Mouse (Mus musculus) liver, embryonic 12.5 days (tissue): ENCODE results near the gene Slc7a10. TPM values are rescaled to one million over a fixed set of nuclear protein-coding genes. Genes with fewer than 3 reads are reported as not detected.

Source experiments
- ATAC-seq: fragments of 200-750 bp; cut with Nextera tagmentation; 2 replicates; pipeline ENCODE4 v1.8.0; 2017; ENCODE audit warnings: moderate number of reproducible peaks, mild to moderate bottlenecking, moderate library complexity
- H3K27ac ChIP-seq: fragments of 300-500 bp; sonication (generic); 2 replicates; pipeline ENCODE4 v1.5.1; 2016; ENCODE audit warnings: mild to moderate bottlenecking
- H3K27me3 ChIP-seq: fragments of 300-500 bp; sonication (generic); replicated peaks from 2 replicates; pipeline ENCODE4 v1.6.1; 2016; ENCODE audit warnings: mild to moderate bottlenecking, moderate library complexity
- H3K36me3 ChIP-seq: fragments of 300-500 bp; sonication (generic); 2 replicates; pipeline ENCODE4 v1.6.1; 2016; ENCODE audit warnings: mild to moderate bottlenecking, moderate library complexity
- H3K4me1 ChIP-seq: fragments of 300-500 bp; sonication (generic); 2 replicates; pipeline ENCODE4 v1.6.1; 2016
- H3K4me2 ChIP-seq: fragments of 300-500 bp; sonication (generic); 2 replicates; pipeline ENCODE4 v1.6.1; 2016; ENCODE audit warnings: mild to moderate bottlenecking, moderate library complexity
- H3K4me3 ChIP-seq: fragments of 300-500 bp; sonication (generic); 2 replicates; pipeline ENCODE4 v1.5.1; 2016; ENCODE audit warnings: mild to moderate bottlenecking, moderate library complexity
- H3K9ac ChIP-seq: fragments of 300-500 bp; sonication (generic); 2 replicates; pipeline ENCODE4 v1.6.1; 2016; ENCODE audit warnings: mild to moderate bottlenecking, moderate library complexity
- H3K9me3 ChIP-seq: fragments of 300-500 bp; sonication (generic); replicated peaks from 2 replicates; pipeline ENCODE4 v1.6.1; 2016; ENCODE audit warnings: mild to moderate bottlenecking, moderate library complexity
- WGBS: fragments of 180-500 bp; shearing (Covaris S2); methylation state at CpG from one replicate; pipeline ENCODE4 v1.1.7; 2016; ENCODE audit not compliant: insufficient replicate concordance; 5-methylcytosine and 5-hydroxymethylcytosine counted together
- polyA plus RNA-seq: library from polyadenylated mRNA; unstranded; fragments of >200 nt; fragmentation: Nextera tagmentation; extraction: Ambion mirVana; gene quantifications from 2 replicates; pipeline ENCODE4 v1.2.1, GENCODE M21; 2016

The Slc7a10 gene
- polyA plus RNA-seq, 1 experiment from 2014 or later, result 1.4 TPM

DNA sequence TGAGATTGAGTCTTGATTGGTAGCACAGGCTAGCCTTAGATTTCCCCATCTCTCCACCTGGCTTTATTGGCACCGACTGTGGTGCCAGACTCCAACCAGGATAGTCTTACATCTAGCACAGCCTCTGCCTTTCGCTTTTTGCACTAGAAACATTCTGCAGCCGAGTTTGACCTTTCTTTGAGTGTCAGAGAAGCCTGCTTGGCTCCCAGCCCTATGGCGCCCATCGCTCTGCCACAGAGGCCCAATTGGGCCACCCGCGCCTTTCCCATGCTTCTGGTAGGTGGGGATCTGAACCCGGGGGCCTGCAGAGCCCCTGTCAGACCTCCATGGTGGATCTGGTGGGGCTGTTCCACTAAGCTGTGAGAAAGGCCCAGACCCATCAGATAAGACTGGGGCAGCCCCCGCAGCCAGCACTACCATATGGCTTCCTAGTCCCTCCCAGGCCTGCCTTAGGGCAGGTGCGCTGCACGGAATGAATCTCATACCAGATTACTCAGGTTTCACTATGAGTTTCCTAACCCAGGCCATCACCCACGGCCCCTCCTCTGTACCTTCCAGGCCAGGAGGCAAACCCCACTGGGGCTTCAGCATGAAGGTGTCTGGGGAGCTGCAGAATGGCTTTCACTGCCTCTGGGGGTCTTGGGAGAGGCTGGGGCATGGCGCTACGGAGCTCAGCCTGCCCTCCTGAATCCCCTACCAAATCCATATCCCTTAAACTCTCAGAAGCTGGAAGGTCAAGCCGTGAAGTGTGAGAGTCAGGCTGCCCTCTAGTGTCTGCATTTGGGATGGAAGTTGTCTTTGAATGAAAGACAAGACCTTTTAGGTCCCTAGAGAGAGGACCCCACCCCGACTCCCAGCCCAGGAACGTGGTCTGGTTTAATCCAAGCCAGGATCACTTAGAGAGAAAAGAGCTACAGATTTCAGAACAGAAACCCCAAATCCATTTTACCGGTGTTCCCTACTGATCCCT, 9.5 kb upstream of the Slc7a10 start:
- no peaks in the 10 kb centered on the region for H3K9me3 ChIP-seq
- peaks cover 12% of the 10 kb centered on the region; the same call in 1 of the 2 replicates for H3K27me3 ChIP-seq
- WGBS, result 36% methylated on average over 18 of the region's 18 CpGs
- H3K9ac ChIP-seq, result no peak overlapping the region
- H3K36me3 ChIP-seq, result no peaks in the 10 kb centered on the region
- H3K4me1 ChIP-seq, result peaks cover 14% of the 10 kb centered on the region
- no peak overlapping the region for H3K4me2 ChIP-seq
- H3K4me3 ChIP-seq, result no peak overlapping the region
- no peak for ATAC-seq
- no peak overlapping the region for H3K27ac ChIP-seq

DNA sequence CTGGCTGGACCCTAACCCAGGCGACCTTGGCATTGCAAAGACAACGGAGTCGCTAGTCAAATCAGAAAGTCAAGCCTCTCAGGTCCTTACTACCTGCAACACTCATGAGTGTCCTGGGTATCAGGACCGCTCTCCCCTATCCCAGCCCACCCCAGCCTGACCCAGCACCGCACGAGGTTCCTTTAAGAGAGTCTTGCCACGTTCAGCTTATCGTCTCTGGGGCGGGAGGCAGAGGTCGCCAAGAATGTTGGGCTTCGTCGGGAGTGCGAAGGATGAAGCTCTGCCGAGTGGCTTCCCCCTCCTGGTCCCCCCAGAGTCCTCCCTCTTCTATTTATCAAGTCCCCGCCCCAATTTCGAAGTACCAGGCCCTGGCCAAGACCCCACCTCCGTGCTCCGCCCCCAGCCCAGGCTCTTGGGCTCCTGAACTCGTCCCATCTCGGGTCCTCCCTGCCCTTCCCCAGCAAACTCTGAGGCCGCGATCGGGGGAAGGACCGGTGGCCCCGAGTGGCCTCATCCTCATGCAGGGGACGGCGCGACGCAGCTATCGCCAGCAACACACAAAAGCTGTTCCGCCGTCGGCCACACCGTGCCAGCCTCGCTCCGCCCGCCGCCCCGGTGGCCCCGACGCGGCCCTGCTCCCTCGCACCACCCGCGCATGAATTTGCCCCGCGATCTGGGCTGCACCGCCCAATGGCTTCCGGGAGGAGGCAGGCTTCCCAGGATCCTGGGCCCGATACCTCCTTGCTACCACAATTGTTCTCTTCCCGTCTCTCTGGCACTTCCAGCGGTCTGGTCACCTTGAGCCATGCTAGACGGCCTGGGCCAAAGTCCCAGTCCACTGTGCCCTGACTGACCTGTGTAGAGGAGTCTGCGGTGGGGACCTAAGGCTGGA, 1.1 kb upstream of the Slc7a10 start:
- H3K9me3 ChIP-seq, result peaks cover 7% of the 10 kb centered on the region; the same call in 1 of the 2 replicates
- 0 out of 2 replicates have a peak, but pooled peaks cover 6% of the 10 kb centered on the region for H3K4me1 ChIP-seq
- H3K4me2 ChIP-seq, result peak overlapping the region; percentile 54
- H3K4me3 ChIP-seq, result peak overlapping the region; percentile 28
- peaks cover 65% of the 10 kb centered on the region for H3K27me3 ChIP-seq
- no peak overlapping the region for H3K9ac ChIP-seq
- 4% methylated on average over 54 of the region's 54 CpGs for WGBS
- no peaks in the 10 kb centered on the region for H3K36me3 ChIP-seq
- no peak overlapping the region for H3K27ac ChIP-seq
- no peak for ATAC-seq

DNA sequence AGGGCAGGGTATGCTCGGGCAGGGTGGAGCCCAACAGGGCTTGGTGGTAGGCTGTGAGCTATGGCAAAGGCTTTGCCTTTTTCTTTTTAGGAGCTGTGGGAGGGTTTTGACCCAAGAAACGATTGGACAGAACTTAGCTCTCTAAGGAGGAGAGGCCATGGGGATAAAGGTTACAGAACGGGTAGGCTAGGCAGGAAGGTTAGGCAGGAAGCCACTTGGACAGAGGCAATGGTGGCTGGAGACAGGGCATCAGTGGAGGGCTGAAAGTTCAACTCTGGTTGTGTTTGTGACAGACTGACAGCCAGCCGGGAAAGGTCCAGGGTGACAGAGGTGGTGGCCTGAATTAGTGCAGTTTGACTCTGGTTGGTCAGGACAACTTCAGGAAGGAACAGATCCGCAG, 3.5 kb downstream of the Slc7a10 start:
- Histone ChIP-seq H3K9ac (no peak overlapping the region), H3K4me2 (no peak overlapping the region), H3K27me3 (peaks cover 61% of the 10 kb centered on the region), H3K4me3 (no peak overlapping the region), H3K36me3 (no peaks in the 10 kb centered on the region), H3K4me1 (0 out of 2 replicates have a peak, but pooled peaks cover 6% of the 10 kb centered on the region), H3K9me3 (no peaks in the 10 kb centered on the region), H3K27ac (no peak overlapping the region)
- WGBS, result 40% methylated on average over 5 of the region's 5 CpGs
- no peak for ATAC-seq

DNA sequence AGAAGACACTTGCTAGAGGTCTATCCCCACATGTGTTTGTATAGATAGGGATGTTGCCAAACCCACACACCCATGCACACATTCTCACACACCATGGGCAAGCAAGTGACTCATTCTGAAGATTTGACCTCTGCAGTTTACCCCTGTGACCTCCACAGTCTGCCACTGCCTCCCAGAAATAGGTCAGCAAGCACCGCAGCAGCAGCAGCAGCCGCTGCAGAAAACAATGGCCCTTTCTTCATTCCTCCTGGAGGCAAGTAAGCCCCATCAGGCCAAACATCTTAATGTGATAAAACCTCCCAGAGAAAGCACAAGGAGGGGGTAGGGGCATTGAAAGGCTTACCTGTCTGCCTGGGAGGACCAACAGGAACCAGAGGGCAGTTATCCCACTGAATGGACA, 5.1 kb downstream of the Slc7a10 start:
- WGBS, result 38% methylated on average over 2 of the region's 2 CpGs
- Histone ChIP-seq H3K9ac (no peak overlapping the region), H3K27me3 (peaks cover 45% of the 10 kb centered on the region), H3K27ac (no peak overlapping the region), H3K4me3 (no peak overlapping the region), H3K36me3 (no peaks in the 10 kb centered on the region), H3K4me2 (no peak overlapping the region), H3K9me3 (no peaks in the 10 kb centered on the region), H3K4me1 (0 out of 2 replicates have a peak, but pooled peaks cover 2% of the 10 kb centered on the region)
- no peak for ATAC-seq

DNA sequence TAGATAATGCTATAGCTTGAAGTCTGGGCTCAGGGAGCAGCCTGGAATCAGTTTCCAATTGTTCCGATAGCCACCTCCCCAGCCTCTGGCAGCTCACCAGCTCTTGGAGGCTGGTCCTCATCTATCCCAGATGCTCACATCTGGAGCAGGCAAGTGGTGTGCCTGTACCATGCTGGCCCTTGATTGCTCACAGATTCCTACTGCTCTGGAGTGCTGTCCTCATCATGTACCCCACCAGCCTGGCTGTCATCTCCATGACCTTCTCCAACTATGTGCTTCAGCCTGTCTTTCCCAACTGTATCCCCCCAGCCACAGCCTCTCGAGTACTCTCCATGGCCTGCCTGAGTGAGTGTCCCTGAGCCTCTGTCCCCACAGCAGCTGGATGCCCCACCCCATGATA, 10.8 kb downstream of the Slc7a10 start:
- peaks cover 6% of the 10 kb centered on the region; the same call in 1 of the 2 replicates for H3K27me3 ChIP-seq
- no peaks in the 10 kb centered on the region for H3K4me1 ChIP-seq
- H3K4me2 ChIP-seq, result no peak overlapping the region
- peaks cover 1% of the 10 kb centered on the region; the same call in 1 of the 2 replicates for H3K36me3 ChIP-seq
- 44% methylated on average over 2 of the region's 2 CpGs for WGBS
- ATAC-seq, result no peak
- H3K9ac ChIP-seq, result no peak overlapping the region
- no peak overlapping the region for H3K4me3 ChIP-seq
- H3K27ac ChIP-seq, result no peak overlapping the region
- no peaks in the 10 kb centered on the region for H3K9me3 ChIP-seq

DNA sequence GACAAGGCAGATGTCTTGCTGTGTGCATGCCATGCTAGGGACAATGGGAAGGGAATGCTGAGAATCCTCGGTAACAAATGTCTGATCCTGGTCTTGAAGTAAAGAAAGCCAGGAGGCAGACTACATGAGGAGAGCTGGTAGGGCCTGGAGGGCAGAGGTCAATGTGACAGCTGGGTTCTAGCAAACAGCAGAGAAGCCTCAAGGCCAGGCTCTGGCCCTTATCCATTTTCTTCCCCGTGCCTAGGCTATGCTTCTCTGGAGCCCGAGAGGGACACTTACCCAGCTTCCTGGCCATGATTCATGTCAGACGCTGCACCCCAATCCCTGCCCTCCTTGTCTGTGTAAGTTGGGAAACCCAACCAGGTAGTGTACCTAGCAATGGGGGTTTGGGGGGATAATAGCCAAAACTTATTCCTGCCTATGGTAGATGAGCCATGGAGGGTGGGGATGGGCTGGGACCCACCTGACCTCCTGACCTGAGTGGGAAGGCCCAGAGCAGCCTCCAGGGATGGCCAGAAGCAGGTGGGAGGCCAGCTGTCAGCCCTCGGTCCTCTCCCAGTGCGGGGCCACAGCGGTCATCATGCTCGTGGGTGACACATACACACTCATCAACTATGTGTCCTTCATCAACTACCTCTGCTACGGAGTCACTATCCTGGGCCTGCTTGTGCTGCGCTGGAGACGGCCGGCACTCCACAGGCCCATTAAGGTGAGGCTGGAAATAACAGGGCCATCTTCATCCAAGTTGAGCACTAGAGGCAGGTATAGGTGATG, 13.0 kb downstream of the Slc7a10 start:
- H3K27me3 ChIP-seq, result no peaks in the 10 kb centered on the region
- no peak overlapping the region for H3K4me3 ChIP-seq
- 86% methylated on average over 12 of the region's 12 CpGs for WGBS

DNA sequence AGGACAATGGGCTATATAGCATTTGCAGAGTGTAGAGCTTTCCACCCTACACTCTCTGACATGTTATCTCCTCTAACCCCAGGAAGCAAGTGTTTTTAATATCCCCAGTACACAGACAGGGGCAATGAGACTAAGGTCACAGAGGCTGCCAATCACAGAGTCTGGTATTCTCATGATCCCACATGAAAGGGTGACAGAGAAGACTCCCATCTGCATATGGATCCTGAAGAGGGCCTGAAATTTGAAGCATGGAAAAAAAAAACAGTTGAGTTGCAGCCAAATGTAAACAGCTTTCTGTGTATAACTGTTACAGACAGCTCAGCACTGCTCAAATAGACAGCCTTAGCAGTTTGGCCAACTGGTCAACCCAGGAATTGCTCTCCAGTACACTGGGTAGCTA, 13.6 kb downstream of the Slc7a10 start:
- H3K27me3 ChIP-seq, result no peaks in the 10 kb centered on the region
- H3K9me3 ChIP-seq, result no peaks in the 10 kb centered on the region
- no peaks in the 10 kb centered on the region for H3K4me1 ChIP-seq
- no peak for ATAC-seq
- no peak overlapping the region for H3K9ac ChIP-seq
- H3K36me3 ChIP-seq, result peaks cover 11% of the 10 kb centered on the region
- no peak overlapping the region for H3K4me2 ChIP-seq
- H3K4me3 ChIP-seq, result no peak overlapping the region
- no peak overlapping the region for H3K27ac ChIP-seq

More for the DNA sequence above, 13.0 kb downstream of the Slc7a10 start:
- ATAC-seq, result no peak
- H3K9me3 ChIP-seq, result no peaks in the 10 kb centered on the region
- H3K36me3 ChIP-seq, result peaks cover 11% of the 10 kb centered on the region
- H3K4me2 ChIP-seq, result no peak overlapping the region
- H3K27ac ChIP-seq, result no peak overlapping the region
- H3K4me1 ChIP-seq, result no peaks in the 10 kb centered on the region
- H3K9ac ChIP-seq, result no peak overlapping the region

DNA sequence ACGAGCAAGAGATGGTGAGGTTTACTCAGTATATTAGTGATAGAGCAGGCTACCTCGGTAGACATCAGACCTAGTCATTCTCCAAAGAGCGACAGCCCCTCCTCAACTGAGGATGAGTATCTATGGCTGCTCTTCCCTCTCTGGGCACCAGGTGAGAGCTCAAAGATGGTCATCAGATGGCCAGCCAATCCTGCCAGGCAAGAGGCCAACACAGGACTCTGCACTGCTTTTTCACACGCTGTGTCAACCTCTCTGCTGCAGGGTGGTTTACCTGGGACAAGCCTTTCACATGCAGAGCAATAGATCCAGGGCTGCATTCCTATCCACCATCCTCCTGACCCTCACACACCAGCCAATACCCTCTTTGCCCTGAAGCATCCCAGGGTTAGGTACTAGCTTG, 25.6 kb downstream of the Slc7a10 start:
- Histone ChIP-seq H3K4me1 (0 out of 2 replicates have a peak, but pooled peaks cover 4% of the 10 kb centered on the region), H3K4me3 (no peak overlapping the region), H3K9ac (no peak overlapping the region), H3K4me2 (no peak overlapping the region), H3K27ac (no peak overlapping the region), H3K36me3 (no peaks in the 10 kb centered on the region), H3K9me3 (no peaks in the 10 kb centered on the region), H3K27me3 (peaks cover 57% of the 10 kb centered on the region)
- WGBS, result 67% methylated on average over 4 of the region's 4 CpGs
- no peak for ATAC-seq

DNA sequence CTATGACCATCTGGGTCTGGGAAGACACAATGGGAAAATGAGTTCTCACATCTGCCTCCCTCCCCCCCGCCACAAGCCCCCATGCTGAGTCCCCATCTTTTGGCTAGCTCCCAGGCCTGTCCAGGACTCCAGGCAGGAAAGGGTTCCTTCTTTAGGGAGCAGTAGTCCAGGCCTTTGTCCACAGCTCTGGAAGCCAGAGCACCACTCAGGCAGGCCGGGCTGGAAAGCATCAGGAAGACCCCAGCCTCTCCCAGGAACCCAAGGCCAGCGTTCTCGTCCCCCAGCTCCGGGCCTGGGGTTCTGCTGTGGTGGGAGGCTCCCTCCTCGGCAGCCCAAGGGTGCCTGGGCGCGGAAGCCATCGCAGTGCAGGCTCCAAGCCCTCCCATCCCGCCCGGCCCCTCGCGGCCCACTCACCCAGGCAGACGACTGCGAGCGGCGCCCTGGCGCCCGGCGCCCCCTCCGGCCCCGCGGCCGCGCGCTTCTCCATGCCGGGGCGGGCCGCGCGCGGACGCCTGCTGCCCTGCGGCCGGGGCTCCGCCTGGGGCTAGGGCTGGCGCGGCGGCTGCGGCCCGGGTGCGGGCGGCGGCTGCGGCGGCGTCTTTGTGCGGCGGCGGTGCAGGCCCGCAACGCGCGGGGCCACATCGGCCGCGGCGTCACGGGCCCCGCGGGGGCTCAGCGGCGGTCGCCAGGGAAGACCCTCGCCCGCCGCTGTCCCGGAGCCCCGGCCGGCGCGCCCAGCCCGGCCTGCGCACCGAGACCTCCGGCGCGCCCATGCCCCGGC, 28.4 kb downstream of the Slc7a10 start:
- H3K4me2 ChIP-seq, result peak overlapping the region; percentile 58
- peak overlapping the region; percentile 54 for H3K4me3 ChIP-seq
- ATAC-seq, result no peak
- 3% methylated on average over 27 of the region's 79 CpGs for WGBS
- H3K9me3 ChIP-seq, result no peaks in the 10 kb centered on the region
- no peak overlapping the region for H3K27ac ChIP-seq
- H3K36me3 ChIP-seq, result no peaks in the 10 kb centered on the region
- peaks cover 75% of the 10 kb centered on the region for H3K27me3 ChIP-seq
- H3K4me1 ChIP-seq, result 0 out of 2 replicates have a peak, but pooled peaks cover 4% of the 10 kb centered on the region
- peak overlapping the region; percentile 46; the same call in 1 of the 2 replicates for H3K9ac ChIP-seq

DNA sequence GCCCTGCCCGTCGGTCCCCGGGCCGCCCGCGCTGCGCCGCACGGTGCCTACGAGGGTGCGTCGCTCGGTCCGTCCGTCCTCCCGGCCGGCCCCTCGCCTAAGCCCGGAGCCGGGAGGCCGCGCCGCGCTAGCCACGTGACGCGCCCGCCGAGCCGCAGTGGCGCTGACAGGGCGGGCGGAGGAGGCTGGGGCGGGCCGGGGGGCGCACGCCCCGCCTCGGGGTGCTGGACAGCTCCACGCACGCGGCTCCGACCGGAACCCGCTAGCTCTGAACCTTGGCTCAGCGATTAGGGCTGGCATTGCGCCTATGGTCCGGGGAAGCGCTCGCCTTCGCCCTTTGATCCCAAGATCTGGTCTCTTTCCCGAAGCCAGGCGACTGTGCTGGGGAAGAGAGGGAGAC, 29.0 kb downstream of the Slc7a10 start, which contains the start of gene Lrp3:
TSS of gene Lrp3 (minus strand) at position 274 of the 400 bp plus-strand sequence.
- no peak within 1 kb of the TSS for H3K27ac ChIP-seq
- peak within 1 kb of the TSS; percentile 46; the same call in 1 of the 2 replicates for H3K9ac ChIP-seq
- ATAC-seq, result peak; percentile 74

More for the DNA sequence above, 29.0 kb downstream of the Slc7a10 start, which contains the start of gene Lrp3:
- peak within 1 kb of the TSS; percentile 58 for H3K4me2 ChIP-seq
- H3K36me3 ChIP-seq, result no peaks in the 10 kb centered on the region
- H3K4me3 ChIP-seq, result peak within 1 kb of the TSS; percentile 54
- 3% methylated on average over 48 of the region's 53 CpGs for WGBS
- H3K4me1 ChIP-seq, result 0 out of 2 replicates have a peak, but pooled peaks cover 4% of the 10 kb centered on the region
- no peaks in the 10 kb centered on the region for H3K9me3 ChIP-seq
- H3K27me3 ChIP-seq, result peaks cover 75% of the 10 kb centered on the region
